Mouse (Mus musculus): ENCODE data around the gene Hnrnpa1.

Hnrnpa1 gene

DNA sequence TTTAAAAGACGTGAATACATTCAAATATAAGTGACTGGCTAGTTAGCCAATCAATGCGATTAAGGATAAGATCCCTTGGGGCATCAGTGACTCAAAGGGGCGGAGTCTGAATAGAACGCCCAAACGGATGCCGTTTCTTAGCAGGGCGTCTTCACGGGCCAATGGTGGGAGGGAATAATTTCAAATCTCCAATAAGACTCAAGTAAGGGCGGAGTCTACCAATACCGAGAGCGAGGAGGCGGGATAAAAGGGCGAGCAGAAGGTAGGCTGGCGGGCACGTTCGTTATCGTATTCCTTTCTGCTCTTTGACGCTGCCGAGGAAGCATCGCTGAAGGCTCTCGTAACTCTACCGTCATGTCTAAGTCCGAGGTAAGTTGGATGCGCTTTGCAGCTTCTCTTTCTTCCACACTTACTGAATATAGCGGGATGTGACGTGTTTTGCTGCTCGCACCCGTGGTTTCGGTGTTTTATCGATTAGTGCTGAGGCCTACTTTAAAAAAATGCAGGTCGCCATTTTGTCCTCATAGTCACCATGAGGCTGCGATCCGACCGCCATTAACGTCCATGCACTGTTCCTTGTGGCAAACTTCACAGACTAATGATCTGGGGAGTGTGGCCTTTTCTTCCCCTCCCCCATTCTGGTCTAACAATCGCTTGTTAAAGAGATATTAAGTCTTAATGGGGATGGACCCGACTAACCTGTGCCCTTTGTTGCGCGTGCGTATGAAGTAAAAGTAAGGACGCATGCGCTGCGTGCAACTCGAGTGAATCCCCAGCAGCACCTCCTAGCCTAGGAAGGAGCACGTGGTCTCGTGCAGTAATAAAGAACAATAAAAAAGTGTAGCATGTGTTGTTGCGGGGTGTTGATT is at the start of gene Hnrnpa1:
Hnrnpa1 (plus strand) TSS at position 273 of the 869 bp plus-strand sequence.
- peak; percentile 100 for DNase-seq (ENCODE audit: low spot score)

- peak; percentile 67 for DNase-seq (ENCODE audit: low spot score)
Observed at GRCm38 (mm10) chr15:103190531-103191462, 49.4 kb upstream of the Hnrnpa1 start.

DNA sequence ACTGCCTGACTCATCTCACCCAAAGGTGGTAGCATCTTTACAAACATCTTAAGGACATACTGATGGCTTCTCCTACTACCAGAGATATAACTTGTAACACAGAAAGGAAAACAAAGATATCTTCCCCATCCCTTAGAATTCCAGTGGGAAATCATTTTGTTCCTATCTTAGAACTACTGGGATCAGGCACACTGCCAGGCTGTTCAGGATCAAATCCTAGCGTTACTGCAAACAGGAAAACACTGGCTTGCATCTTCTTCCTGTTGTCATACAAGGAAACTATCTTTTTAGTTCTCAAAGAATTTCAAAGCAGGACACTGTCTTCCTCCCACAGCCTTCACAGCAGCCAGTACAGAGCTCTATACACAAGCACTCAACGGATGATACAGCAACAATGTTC is 46.6 kb upstream of the Hnrnpa1 start:
- no peak for DNase-seq (ENCODE audit: low spot score)

GRCm38 (mm10) chr15:103196835-103197234 is 43.4 kb upstream of the Hnrnpa1 start:
- DNase-seq (ENCODE audit: low spot score) = no peak

GRCm38 (mm10) chr15:103197785-103198184 is 42.4 kb upstream of the Hnrnpa1 start:
- DNase-seq (ENCODE audit: low spot score) = no peak

- DNase-seq (ENCODE audit: low spot score) = peak; percentile 58
Observed at GRCm38 (mm10) chr15:103202088-103202793, 38.0 kb upstream of the Hnrnpa1 start.

DNA sequence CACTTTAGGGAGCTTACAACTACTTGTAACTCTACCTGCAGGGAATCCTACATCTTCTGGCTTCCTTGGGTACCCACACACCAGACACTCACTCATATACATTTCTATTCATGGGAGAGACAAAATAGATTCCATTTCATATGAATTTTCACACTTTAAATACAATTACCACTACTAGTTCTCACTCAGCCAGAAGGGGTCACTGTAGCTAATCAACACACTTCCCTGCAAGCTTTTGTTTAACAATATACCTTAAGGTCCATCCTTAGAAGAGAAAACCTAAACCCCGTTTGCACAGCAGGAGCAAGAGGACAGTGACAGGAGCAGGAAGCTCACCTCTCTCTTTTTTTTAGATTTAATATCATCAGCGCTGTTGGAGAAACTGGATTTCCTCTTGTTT is 35.1 kb upstream of the Hnrnpa1 start:
- no peak for DNase-seq (ENCODE audit: low spot score)

DNA sequence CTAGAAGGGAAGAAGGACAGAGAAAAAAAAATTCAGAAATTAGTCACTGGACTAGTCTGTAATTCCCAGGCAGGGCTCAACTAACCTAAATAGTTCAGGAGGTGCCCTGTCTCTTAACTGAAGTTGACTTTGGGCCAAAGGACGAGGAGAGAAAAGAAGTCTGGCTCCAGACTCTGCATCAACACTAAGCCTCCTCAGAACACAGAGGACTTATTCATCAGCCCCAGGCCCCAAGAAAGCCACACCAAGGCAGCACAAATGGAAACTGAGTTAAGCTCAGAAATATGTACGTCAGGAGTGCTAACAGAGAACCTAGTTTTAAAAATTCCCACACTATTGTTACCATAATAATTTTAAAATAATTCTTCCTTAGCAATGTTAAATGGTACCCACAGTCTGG is 26.1 kb upstream of the Hnrnpa1 start:
- DNase-seq (ENCODE audit: low spot score) = peak; percentile 51

GRCm38 (mm10) chr15:103214971-103215907 is 25.0 kb upstream of the Hnrnpa1 start:
- DNase-seq (ENCODE audit: low spot score) = peak; percentile 98

DNA sequence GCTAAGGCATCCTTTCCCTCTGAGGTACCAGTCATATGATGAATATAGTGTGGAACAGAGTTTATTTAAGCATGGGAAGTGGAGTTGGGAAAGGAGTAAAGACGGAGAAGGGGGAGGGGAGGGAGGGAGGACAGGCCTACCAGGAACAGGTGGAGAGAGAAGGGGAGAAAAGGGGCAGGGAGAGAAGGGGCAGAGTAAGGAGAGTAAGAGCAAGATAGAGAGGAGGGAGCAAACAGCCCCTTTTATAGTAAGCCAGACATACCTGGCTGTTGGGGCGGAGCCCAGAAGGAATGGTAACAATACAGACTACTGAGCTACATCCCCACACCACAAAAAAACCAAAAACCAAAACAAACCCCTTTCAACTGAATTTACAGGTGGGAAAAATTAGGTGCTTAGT is 24.2 kb upstream of the Hnrnpa1 start:
- DNase-seq (ENCODE audit: low spot score) = peak; percentile 30

DNA sequence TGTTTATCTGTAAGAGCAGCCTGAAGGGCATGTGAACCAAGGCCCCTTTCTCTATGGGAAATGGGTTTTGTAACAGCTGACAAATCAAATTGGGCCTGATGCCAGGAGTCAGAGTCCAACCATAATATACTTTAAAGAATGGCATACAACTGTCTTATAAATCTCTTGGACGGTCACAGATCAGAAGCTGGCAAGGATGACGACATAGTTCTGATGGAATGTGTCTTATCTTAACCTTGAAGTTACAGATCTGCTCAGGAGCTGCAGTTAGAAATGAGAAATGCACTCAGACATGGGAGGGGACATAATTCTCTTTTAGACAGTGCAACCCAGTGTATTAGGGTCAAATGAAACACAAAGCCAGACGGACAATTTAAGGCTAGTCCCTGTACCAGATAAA is 19.4 kb upstream of the Hnrnpa1 start:
- DNase-seq (ENCODE audit: low spot score) = no peak

DNA sequence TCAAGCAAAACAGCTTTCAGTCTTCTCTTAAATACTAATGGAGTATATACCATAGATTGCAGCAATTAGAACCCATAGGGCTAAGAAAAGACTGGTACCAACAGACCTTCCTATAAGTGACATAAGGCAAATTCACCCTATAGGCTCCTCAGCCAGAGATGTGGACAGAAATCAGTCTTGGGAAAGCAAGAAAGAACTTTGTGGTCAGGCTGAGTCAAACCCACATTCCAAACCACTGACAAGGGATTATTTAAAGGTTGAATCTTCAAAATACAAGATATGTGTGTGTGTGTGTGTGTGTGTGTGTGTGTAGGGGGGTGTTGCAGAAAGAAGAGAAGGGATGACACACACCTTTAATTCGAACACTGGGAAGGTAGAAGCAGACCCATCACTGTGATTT is 18.8 kb upstream of the Hnrnpa1 start:
- no peak for DNase-seq (ENCODE audit: low spot score)

- no peak for DNase-seq (ENCODE audit: low spot score)
Observed at GRCm38 (mm10) chr15:103224161-103224560, 16.1 kb upstream of the Hnrnpa1 start.

DNA sequence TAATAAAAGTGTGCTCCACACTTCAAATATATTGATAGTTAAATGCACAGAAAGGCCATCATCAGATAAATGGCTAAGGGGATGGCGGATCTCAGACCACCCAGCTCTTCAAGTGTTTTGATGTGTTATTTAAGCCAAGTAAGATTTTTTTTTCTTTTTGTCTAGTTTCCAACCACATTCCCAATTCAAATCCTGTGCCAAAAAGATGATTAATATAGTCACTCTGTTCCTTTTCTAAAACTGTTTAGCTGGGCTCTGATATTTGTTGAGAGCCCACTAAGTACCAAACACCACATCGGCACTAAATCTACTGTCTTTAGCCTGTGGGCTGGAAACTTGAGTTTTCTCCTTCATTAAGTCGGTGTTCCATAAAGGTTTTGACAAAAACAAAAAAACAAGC is 13.2 kb upstream of the Hnrnpa1 start:
- DNase-seq (ENCODE audit: low spot score) = no peak

- DNase-seq (ENCODE audit: low spot score) = no peak
Observed at GRCm38 (mm10) chr15:103227572-103227971, 12.7 kb upstream of the Hnrnpa1 start.

DNA sequence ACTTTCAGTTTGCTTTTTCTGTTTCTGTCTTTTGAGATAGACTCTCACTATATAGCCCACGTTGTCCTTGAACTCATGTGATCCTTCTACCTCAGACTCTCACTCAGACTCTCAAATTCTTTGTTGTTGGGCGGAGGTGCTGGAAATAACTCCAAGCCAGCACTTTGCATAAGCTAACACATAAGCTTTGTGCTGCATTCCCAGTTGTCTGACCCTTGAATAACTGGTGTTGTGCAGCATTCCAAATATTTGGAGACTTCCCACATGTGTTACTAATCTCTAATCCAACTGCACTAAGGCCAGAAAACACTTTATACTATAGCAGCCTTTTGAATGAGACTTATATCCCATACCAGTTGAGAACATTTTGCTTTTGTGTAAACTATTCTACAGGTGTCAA is 11.3 kb upstream of the Hnrnpa1 start:
- no peak for DNase-seq (ENCODE audit: low spot score)

DNA sequence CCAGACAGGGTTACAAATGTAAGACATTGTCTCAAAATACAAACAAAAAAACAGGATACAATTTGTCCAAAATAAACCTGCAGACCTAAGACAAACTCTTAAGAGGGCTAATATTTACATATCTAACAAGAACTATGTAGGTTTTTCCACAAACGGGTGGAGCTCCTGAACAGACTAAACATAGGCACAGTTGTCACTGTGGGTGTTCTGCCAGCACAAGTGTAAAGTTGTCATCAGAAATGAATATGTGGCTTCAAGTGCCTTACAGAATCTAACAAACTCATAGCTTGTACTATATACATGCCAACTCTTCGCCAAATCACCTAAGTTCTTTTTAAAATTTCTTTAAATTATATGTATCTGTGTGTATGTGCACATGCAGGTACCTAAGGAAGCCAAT is 7.1 kb upstream of the Hnrnpa1 start:
- DNase-seq (ENCODE audit: low spot score) = no peak

DNA sequence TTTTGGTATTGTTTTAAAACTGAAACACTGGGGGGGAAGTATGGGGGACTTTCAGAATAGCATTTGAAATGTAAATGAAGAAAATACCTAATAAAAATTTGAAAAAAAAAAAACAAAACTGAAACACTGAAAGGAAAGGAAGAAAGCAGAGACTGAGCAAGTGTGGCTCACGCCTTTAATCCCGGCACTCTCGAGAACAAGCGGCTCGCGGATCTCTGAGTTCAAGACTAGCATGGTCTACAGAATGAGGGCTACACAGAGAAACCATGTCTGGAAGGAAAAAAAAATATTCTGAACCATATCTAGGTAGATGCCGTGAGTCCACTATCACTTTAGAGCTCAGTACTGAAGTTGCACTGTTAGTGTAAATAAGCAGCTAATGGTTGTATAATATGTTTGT is 2.9 kb upstream of the Hnrnpa1 start:
- DNase-seq (ENCODE audit: low spot score) = no peak

- peak; percentile 99 for DNase-seq (ENCODE audit: low spot score)
Observed at GRCm38 (mm10) chr15:103239130-103239684, 1.0 kb upstream of the Hnrnpa1 start.

GRCm38 (mm10) chr15:103239685-103240159 is 510 bp upstream of the Hnrnpa1 start, which contains the start of gene Cbx5:
Cbx5 (minus strand) TSS chr15:103239816.
- peak; percentile 98 for DNase-seq (ENCODE audit: low spot score)
